Mouse (Mus musculus) intestine, postnatal 0 days (tissue): ENCODE data around the gene Tdrd7. TPM values are rescaled to one million over a fixed set of nuclear protein-coding genes. Genes with fewer than 3 reads are reported as not detected.

ENCODE experiments used
- ATAC-seq: fragments of 200-750 bp; cut with Nextera tagmentation; 2 replicates; pipeline ENCODE4 v1.8.0; 2017; ENCODE audit warnings: mild to moderate bottlenecking, moderate TSS enrichment, moderate library complexity
- H3K27ac ChIP-seq: fragments of 300-500 bp; sonication (generic); 2 replicates; pipeline ENCODE4 v1.5.1; 2014; ENCODE audit warnings: mild to moderate bottlenecking, low read depth, low read length, moderate library complexity
- H3K27me3 ChIP-seq: fragments of 300-500 bp; sonication (generic); replicated peaks from 2 replicates; pipeline ENCODE4 v1.6.1; 2014; ENCODE audit warnings: low read length, mixed read lengths; ENCODE audit not compliant: control insufficient read depth, insufficient read depth
- H3K36me3 ChIP-seq: fragments of 300-500 bp; sonication (generic); 2 replicates; pipeline ENCODE4 v1.6.1; 2014; ENCODE audit warnings: mild to moderate bottlenecking, moderate library complexity; ENCODE audit not compliant: control insufficient read depth, insufficient read depth
- H3K4me1 ChIP-seq: fragments of 300-500 bp; sonication (generic); replicated peaks from 2 replicates; pipeline ENCODE4 v1.6.1; 2014; ENCODE audit warnings: antibody characterized with exemption, low read length, mixed read lengths; ENCODE audit not compliant: control insufficient read depth, insufficient read depth
- H3K4me2 ChIP-seq: fragments of 300-500 bp; sonication (generic); replicated peaks from 2 replicates; pipeline ENCODE4 v1.6.1; 2014; ENCODE audit warnings: low read depth, mild to moderate bottlenecking, moderate library complexity
- H3K4me3 ChIP-seq: fragments of 300-500 bp; sonication (generic); 2 replicates; pipeline ENCODE4 v1.5.1; 2014; ENCODE audit warnings: low read depth, low read length
- H3K9ac ChIP-seq: fragments of 300-500 bp; sonication (generic); 2 replicates; pipeline ENCODE4 v1.6.1; 2014; ENCODE audit warnings: mild to moderate bottlenecking, low read depth, low read length
- H3K9me3 ChIP-seq: fragments of 300-500 bp; sonication (generic); 2 replicates; pipeline ENCODE4 v1.6.1; 2016; ENCODE audit warnings: mixed run types; ENCODE audit not compliant: control insufficient read depth
- CTCF ChIP-seq: sonication (generic); IDR thresholded peaks from 2 replicates; pipeline ENCODE4 v1.5.1; 2016; ENCODE audit warnings: low read depth, mild to moderate bottlenecking, control low read depth, antibody characterized with exemption, moderate library complexity
- WGBS: fragments of 180-500 bp; shearing (Covaris S2); extraction: QIAGEN DNeasy Blood & Tissue Kit; methylation state at CpG from one replicate; pipeline ENCODE4 v1.1.7; 2014; 5-methylcytosine and 5-hydroxymethylcytosine counted together
- polyA plus RNA-seq: library from polyadenylated mRNA; unstranded; fragments of >200 nt; fragmentation: Nextera tagmentation; extraction: Ambion mirVana; gene quantifications from 2 replicates; pipeline ENCODE4 v1.2.1, GENCODE M21; 2015

Gene Tdrd7
- polyA plus RNA-seq, 1 experiment from 2014 or later = 47.8 TPM

- 1% methylated on average over 70 of the region's 72 CpGs for WGBS
Measured at GRCm38 (mm10) chr4:46038892-46039751, 74.0 kb downstream of the Tdrd7 start, which contains the start of gene Tmod1. TSS of gene Tmod1 (plus strand) at chr4:46038935.

GRCm38 (mm10) chr4:46039899-46040298 lies 74.8 kb downstream of the Tdrd7 start:
- peak overlapping the region; percentile 63 for H3K4me3 ChIP-seq
- no peaks in the 10 kb centered on the region; the same call in 1 of the 2 replicates for H3K4me1 ChIP-seq
- H3K27me3 ChIP-seq = peaks cover 26% of the 10 kb centered on the region
- H3K27ac ChIP-seq = no peak overlapping the region
- ATAC-seq = no peak
- no peaks in the 10 kb centered on the region for H3K9me3 ChIP-seq
- 18% methylated on average over 6 of the region's 6 CpGs for WGBS
- H3K36me3 ChIP-seq = no peaks in the 10 kb centered on the region
- no peak for TF ChIP-seq CTCF
- H3K9ac ChIP-seq = no peak overlapping the region
- peak overlapping the region; percentile 97 for H3K4me2 ChIP-seq

More at GRCm38 (mm10) chr4:46038892-46039751, 74.0 kb downstream of the Tdrd7 start, which contains the start of gene Tmod1:
- Histone ChIP-seq H3K27ac (no peak within 1 kb of the TSS), H3K4me3 (peak within 1 kb of the TSS; percentile 63), H3K36me3 (peaks cover 3% of the 10 kb centered on the region; the same call in 1 of the 2 replicates), H3K9ac (peak within 1 kb of the TSS; percentile 38), H3K27me3 (peaks cover 26% of the 10 kb centered on the region), H3K4me2 (peak within 1 kb of the TSS; percentile 97), H3K9me3 (no peaks in the 10 kb centered on the region), H3K4me1 (no peaks in the 10 kb centered on the region; the same call in 1 of the 2 replicates)
- peak; percentile 46; the same call in 1 of the 2 replicates for ATAC-seq
- no peak for TF ChIP-seq CTCF

- H3K4me2 ChIP-seq = 0 out of 2 replicates have a peak overlapping the region, but pooled peaks have one; percentile 9
- peak; percentile 73 for TF ChIP-seq CTCF
- no peaks in the 10 kb centered on the region for H3K9me3 ChIP-seq
- H3K36me3 ChIP-seq = no peaks in the 10 kb centered on the region
- H3K27ac ChIP-seq = no peak overlapping the region
- ATAC-seq = no peak; the same call in 1 of the 2 replicates
- no peak overlapping the region for H3K9ac ChIP-seq
- H3K4me3 ChIP-seq = no peak overlapping the region
- H3K27me3 ChIP-seq = peaks cover 26% of the 10 kb centered on the region
- no peaks in the 10 kb centered on the region; the same call in 1 of the 2 replicates for H3K4me1 ChIP-seq
- 14% methylated on average over 9 of the region's 9 CpGs for WGBS
Measured at GRCm38 (mm10) chr4:46040594-46041192, 75.6 kb downstream of the Tdrd7 start.

GRCm38 (mm10) chr4:46041761-46042504 lies 76.8 kb downstream of the Tdrd7 start:
- H3K9ac ChIP-seq = no peak overlapping the region
- H3K4me2 ChIP-seq = no peak overlapping the region
- H3K4me3 ChIP-seq = no peak overlapping the region
- no peaks in the 10 kb centered on the region for H3K9me3 ChIP-seq
- peaks cover 26% of the 10 kb centered on the region for H3K27me3 ChIP-seq
- no peak overlapping the region for H3K27ac ChIP-seq
- ATAC-seq = no peak
- no peak for TF ChIP-seq CTCF
- H3K4me1 ChIP-seq = no peaks in the 10 kb centered on the region; the same call in 1 of the 2 replicates
- H3K36me3 ChIP-seq = no peaks in the 10 kb centered on the region
- 30% methylated on average over 7 of the region's 7 CpGs for WGBS

GRCm38 (mm10) chr4:46042505-46042850 lies 77.3 kb downstream of the Tdrd7 start:
- no peak overlapping the region for H3K9ac ChIP-seq
- no peak overlapping the region for H3K4me3 ChIP-seq
- H3K27me3 ChIP-seq = peaks cover 26% of the 10 kb centered on the region
- H3K36me3 ChIP-seq = no peaks in the 10 kb centered on the region
- H3K9me3 ChIP-seq = no peaks in the 10 kb centered on the region
- WGBS = 45% methylated on average over 5 of the region's 5 CpGs
- TF ChIP-seq CTCF = no peak
- no peak overlapping the region for H3K27ac ChIP-seq
- ATAC-seq = no peak
- H3K4me1 ChIP-seq = no peaks in the 10 kb centered on the region; the same call in 1 of the 2 replicates
- no peak overlapping the region for H3K4me2 ChIP-seq

GRCm38 (mm10) chr4:46043361-46043760 lies 78.2 kb downstream of the Tdrd7 start:
- Histone ChIP-seq H3K27me3 (peaks cover 26% of the 10 kb centered on the region), H3K9me3 (no peaks in the 10 kb centered on the region), H3K36me3 (no peaks in the 10 kb centered on the region), H3K4me1 (no peaks in the 10 kb centered on the region; the same call in 1 of the 2 replicates), H3K4me3 (no peak overlapping the region), H3K27ac (no peak overlapping the region), H3K4me2 (no peak overlapping the region), H3K9ac (no peak overlapping the region)
- no peak for TF ChIP-seq CTCF
- WGBS = 72% methylated on average over 8 of the region's 8 CpGs
- ATAC-seq = no peak
